ENCODE assay signal across 8 mouse cellular contexts in genomic region chr5:125157375-125158033, GRCm38 (mm10). TPM values are rescaled to one million over a fixed set of nuclear protein-coding genes. Genes with fewer than 3 reads are reported as not detected.
DNase-seq lines count a peak whose midpoint lies in the region; ATAC-seq lines count a peak whose summit lies in the region.

No protein-coding gene starts in this region.

- ATAC-seq in heart, embryonic 12.5 days (ENCODE audit: insufficient number of reproducible peaks, low FRiP score) = no peak
- no peak for ATAC-seq in hindbrain, embryonic 12.5 days (ENCODE audit: low FRiP score)
- ATAC-seq in midbrain, embryonic 13.5 days = no peak

- no peaks in the 10 kb centered on the region for H3K27me3 ChIP-seq in heart, embryonic 12.5 days (replicated peaks)
- H3K27me3 ChIP-seq in hindbrain, embryonic 12.5 days = no peaks in the 10 kb centered on the region
- H3K27me3 ChIP-seq in midbrain, embryonic 13.5 days = no peaks in the 10 kb centered on the region

- H3K4me2 ChIP-seq in heart, embryonic 12.5 days = peak overlapping the region; percentile 51; the same call in 1 of the 2 replicates
- 0 out of 2 replicates have a peak overlapping the region, but pooled peaks have one; percentile 39 for H3K4me2 ChIP-seq in hindbrain, embryonic 12.5 days (replicated peaks)
- H3K4me2 ChIP-seq in midbrain, embryonic 13.5 days (replicated peaks) = no peak overlapping the region

- no peak overlapping the region; the same call in none of the 2 replicates for H3K27ac ChIP-seq in heart, embryonic 12.5 days (ENCODE audit: poor library complexity, severe bottlenecking)
- peak overlapping the region; percentile 90 for H3K27ac ChIP-seq in hindbrain, embryonic 12.5 days
- H3K27ac ChIP-seq in midbrain, embryonic 13.5 days = peak overlapping the region; percentile 91

- WGBS in heart, embryonic 12.5 days = 51% methylated on average over 8 of the region's 8 CpGs
- 40% methylated on average over 8 of the region's 8 CpGs for WGBS in hindbrain, embryonic 12.5 days
- 49% methylated on average over 8 of the region's 8 CpGs for WGBS in midbrain, embryonic 13.5 days

- intact Hi-C loops in left cerebral cortex, postnatal 36 days (cut with DNase I) = no loop called here

- no peaks in the 10 kb centered on the region for H3K36me3 ChIP-seq in heart, embryonic 12.5 days
- H3K36me3 ChIP-seq in hindbrain, embryonic 12.5 days = no peaks in the 10 kb centered on the region
- no peaks in the 10 kb centered on the region for H3K36me3 ChIP-seq in midbrain, embryonic 13.5 days

- H3K9me3 ChIP-seq in heart, embryonic 12.5 days (replicated peaks) = no peaks in the 10 kb centered on the region
- no peaks in the 10 kb centered on the region for H3K9me3 ChIP-seq in hindbrain, embryonic 12.5 days (replicated peaks)
- H3K9me3 ChIP-seq in midbrain, embryonic 13.5 days = no peaks in the 10 kb centered on the region

- peaks cover 84% of the 10 kb centered on the region for H3K4me1 ChIP-seq in heart, embryonic 12.5 days (replicated peaks)
- H3K4me1 ChIP-seq in hindbrain, embryonic 12.5 days = peaks cover 92% of the 10 kb centered on the region
- H3K4me1 ChIP-seq in midbrain, embryonic 13.5 days (replicated peaks) = peaks cover 94% of the 10 kb centered on the region

- no peak overlapping the region for H3K4me3 ChIP-seq in heart, embryonic 12.5 days
- H3K4me3 ChIP-seq in hindbrain, embryonic 12.5 days = no peak overlapping the region
- H3K4me3 ChIP-seq in midbrain, embryonic 13.5 days (replicated peaks) = no peak overlapping the region

- DNase-seq in heart, adult 18-20 months = no peak
- peak; percentile 50 for DNase-seq in R1 (ENCODE audit: low read depth, low spot score)
- no peak for DNase-seq in left cerebral cortex, postnatal 36 days (ENCODE audit: low spot score in 2 of 2)
- DNase-seq in cerebellum, adult 11 months = no peak
- no peak for DNase-seq in layer of hippocampus, adult 9-10 months (ENCODE audit: low spot score)

- peak overlapping the region; percentile 21; the same call in 1 of the 2 replicates for H3K9ac ChIP-seq in heart, embryonic 12.5 days
- peak overlapping the region; percentile 36; the same call in 1 of the 2 replicates for H3K9ac ChIP-seq in hindbrain, embryonic 12.5 days
- H3K9ac ChIP-seq in midbrain, embryonic 13.5 days (replicated peaks) = peak overlapping the region; percentile 47; the same call in 1 of the 2 replicates

RNA-seq across cellular contexts. Expression of gene Ncor2, which starts 21.5 kb away (rescaled TPM):
- polyA plus RNA-seq in heart, embryonic 12.5 days (2016; fragmentation: Nextera tagmentation; extraction: Ambion mirVana) = 17.0 and 18.6 TPM in 2 replicates
- 10 to 100 TPM; 65.9 to 68.9 TPM for total RNA-seq in heart, adult 18-20 months (2021)
- 30.2 and 31.0 TPM in 2 replicates for polyA plus RNA-seq in hindbrain, embryonic 12.5 days (2016; fragmentation: Nextera tagmentation; extraction: Ambion mirVana)
- 20.2 and 22.6 TPM in 2 replicates for polyA plus RNA-seq in midbrain, embryonic 13.5 days (2015; fragmentation: Nextera tagmentation; extraction: Ambion mirVana)
- 100 to 1,000 TPM; 167 to 240 TPM for total RNA-seq in left cerebral cortex, postnatal 36 days (2021)
